Mouse (Mus musculus): Measurements from ENCODE around the gene Upb1.

Upb1 gene

DNA sequence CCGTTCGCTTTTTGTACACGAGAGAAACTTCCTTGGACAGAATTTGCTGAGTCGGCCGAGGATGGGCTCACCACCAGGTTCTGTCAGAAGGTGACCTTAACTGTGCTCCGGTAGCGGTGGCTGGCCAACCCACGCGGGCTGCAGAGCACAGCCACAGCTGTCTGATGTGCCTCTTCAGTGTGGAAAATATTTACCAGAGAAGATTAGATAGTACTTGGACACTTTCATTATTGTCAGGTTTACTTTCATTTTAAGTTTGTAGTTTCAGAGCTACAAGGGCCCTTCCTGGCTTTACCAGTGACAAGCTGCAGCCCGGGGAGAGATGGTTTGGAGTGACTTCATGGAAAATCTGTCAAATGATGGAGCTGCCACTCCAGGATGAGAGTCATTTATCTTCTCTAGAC lies 23.6 kb downstream of the Upb1 start:
- no peak for DNase-seq (ENCODE audit: low spot score in 2 of 2)

DNA sequence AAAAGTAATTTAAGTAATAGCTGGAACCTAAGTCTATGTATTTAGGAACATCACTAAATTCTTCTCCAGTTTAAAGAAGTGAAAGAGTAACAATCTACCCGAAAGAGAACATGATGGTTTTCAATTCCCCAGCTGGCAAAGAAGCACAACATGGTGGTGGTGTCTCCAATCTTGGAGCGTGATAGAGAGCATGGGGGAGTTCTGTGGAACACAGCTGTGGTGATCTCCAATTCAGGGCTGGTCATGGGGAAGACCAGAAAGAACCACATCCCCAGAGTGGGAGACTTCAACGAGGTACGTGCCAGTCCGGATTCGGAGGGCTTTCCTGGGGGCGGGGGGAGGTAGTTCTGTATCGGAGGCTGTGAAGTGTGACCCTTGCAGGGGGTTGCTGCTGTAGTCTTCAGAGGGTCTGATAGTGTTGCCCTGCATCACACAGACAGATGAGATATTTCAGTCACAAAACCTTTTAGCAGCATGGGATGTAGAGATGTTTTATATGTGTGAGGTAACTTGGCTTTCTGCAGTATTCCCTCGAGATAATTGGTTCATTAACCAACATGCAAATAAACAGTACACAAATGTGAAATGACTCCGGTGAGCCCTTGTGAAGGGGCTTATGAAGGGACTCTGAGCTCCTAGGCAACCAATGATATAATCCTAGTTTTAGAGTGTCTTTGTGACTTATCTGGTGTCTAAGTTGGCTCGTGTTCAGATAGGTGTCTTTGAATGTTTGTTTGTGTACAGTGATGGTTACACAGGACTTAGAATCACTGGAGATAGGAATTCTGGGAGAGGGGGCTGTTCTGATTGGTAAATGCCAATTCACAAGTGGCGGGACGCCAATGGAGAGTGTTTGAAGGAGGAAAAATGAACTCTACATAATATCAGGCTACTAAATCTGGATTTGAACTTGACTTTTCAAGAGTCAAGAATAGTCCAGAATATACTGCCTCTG lies 27.4 kb downstream of the Upb1 start:
- no peak for DNase-seq (ENCODE audit: low spot score in 2 of 2)

DNA sequence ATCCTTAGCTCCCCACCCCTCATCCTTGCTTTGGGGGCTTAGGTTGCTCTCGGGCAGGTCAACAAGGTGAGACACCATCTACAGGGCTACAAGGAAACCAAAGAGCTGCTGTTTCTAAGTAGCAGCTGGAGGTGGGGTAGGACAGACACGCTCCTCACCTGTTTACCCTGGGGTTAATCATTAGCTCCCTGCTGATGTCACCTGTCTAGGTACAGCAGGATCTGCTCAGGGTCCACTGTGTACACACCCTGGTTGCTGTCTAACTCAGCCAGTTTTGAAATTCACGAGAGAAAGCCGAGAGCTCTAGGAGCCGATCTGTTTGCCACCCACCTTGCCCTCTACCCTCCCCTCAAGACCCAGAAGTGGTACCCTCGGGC lies 28.1 kb downstream of the Upb1 start:
- DNase-seq (ENCODE audit: low spot score in 2 of 2): no peak

DNA sequence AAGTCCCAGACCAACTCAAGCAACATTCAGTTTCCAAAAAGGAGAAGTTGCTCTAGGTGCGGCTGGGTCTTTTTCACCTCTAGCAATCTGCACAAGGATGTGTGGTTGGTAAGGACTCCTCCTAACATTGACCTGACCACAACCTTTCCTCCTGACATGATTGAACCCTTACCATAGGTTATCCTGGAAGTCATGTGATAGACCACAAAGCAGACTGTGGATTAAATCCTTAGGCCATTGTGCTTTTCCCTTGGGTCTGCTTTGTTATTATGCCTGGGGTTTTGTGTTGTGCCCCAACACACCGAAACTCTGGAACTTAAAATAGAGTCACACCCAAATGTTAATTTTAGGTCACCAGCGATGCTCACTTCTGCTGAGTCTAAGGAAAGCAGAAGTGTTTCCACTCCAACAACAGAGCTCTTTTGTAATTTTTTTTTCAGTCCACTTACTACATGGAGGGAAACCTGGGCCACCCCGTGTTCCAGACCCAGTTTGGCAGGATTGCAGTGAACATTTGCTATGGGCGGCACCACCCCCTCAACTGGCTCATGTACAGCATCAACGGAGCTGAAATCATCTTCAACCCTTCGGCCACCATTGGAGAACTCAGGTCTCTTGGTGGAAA lies 28.7 kb downstream of the Upb1 start:
- no peak for DNase-seq (ENCODE audit: low spot score in 2 of 2)

DNA sequence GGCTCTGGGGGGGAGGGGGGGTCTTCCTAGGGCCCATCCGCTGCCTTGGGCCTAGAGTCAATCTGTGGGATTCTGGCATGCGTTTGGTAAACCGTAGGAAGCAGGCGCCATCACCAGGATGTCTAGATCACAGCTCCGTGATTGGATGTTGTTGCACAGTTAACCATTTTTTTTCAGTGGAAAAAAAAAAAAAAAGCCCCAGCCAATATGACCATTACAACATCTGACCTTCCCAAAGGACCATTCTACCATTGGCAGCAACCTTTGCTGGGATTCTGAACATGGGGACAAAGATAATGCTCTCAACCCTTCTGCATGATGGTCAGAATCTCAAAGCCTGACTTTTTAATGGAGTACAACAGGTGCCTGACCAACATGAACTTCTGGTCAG lies 29.2 kb downstream of the Upb1 start:
- no peak for DNase-seq (ENCODE audit: low spot score in 2 of 2)

DNA sequence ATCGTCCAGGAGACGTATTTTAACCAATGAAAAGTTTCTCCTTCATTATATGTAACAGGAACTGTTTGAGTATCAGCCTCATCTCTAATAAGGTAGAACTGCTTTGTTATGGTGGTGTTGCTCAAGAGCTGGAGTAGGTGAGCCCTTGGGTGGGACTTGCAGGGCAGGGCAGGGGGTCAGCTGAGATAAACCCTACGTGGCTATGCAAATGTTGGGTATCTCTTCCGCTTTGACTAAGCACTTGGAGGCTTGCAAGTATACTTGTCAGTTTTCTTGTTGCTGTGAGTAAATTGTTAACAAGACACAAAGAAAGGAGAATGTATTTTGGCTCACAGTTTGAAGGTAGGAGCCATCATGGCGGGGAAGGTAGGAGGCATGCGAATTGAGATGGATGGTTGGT lies 29.7 kb downstream of the Upb1 start:
- no peak for DNase-seq (ENCODE audit: low spot score in 2 of 2)

DNA sequence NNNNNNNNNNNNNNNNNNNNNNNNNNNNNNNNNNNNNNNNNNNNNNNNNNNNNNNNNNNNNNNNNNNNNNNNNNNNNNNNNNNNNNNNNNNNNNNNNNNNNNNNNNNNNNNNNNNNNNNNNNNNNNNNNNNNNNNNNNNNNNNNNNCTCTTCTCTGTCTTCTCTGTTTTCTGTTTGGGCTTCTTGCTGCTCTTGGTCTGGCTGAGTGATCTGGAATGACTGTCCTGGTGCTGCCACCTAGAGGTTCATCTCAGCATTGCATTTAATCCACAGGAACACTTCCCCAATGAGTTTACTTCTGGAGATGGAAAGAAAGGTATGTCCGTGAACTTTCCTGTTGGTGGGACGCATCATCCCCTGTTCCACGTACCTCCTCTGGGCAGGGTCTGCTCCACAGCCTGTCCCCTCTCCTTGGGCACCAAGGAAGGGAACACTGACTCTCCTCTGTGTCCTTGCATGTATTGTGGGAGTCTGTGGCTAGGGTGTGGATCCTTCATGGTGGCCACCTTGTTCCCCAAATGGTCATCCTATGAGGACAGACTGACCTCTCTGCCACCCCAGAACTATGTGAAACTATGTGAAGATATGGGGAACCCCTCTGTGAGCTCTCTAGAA lies 35.8 kb downstream of the Upb1 start:
- DNase-seq (ENCODE audit: low spot score in 2 of 2): peak; percentile 69 to 83

DNA sequence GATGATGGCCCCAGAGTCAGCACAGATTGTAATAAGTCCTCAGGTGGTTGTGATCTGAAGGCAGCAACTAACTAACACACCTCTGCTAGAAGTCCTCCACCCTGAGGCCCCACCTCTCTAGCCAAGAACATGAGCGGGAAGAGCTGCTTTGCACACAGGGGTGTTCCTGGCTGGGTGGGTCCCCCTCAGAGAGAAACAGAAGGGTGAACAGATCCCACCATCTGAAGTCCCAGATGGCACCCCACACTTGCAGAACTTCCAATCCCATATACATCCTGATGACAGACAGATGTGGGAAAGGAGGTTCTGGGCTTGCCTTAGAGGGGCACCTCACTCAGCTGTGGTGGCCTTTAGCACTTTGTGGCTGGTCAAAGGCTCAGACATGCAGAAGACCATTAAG lies 36.4 kb downstream of the Upb1 start:
- DNase-seq (ENCODE audit: low spot score in 2 of 2): no peak

DNA sequence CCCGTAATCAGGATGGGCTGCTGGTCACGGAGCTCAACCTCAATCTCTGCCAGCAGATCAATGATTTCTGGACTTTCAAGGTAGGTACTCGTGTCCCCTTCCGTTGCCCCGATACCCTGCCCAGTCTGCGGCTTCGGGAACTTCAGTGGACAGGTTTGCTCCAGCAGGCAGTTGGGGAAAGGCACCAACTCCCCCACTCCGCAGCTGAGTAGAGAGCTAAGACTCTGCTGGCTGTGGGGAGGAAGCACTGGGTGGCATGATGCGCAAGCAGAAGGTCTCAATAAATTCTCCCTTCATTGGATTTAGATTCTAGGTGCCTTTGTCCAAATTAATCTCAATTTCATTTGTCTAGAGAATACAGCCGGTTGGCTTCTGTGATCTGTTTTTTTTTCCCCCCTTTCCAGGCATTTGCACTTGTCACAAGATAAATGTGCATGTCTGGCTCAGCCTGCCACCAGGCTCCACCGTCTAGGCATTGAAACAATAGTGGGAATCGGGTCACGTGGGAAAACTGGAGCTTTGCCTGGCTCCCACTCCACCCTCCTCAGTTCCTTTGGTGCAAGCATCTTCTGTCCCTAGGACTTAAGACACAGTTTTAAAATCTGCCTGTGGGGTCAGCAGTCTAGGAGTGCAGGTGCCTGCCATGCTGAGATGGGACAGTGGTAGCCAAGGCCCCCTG lies 37.4 kb downstream of the Upb1 start:
- DNase-seq (ENCODE audit: low spot score in 2 of 2): no peak

DNA sequence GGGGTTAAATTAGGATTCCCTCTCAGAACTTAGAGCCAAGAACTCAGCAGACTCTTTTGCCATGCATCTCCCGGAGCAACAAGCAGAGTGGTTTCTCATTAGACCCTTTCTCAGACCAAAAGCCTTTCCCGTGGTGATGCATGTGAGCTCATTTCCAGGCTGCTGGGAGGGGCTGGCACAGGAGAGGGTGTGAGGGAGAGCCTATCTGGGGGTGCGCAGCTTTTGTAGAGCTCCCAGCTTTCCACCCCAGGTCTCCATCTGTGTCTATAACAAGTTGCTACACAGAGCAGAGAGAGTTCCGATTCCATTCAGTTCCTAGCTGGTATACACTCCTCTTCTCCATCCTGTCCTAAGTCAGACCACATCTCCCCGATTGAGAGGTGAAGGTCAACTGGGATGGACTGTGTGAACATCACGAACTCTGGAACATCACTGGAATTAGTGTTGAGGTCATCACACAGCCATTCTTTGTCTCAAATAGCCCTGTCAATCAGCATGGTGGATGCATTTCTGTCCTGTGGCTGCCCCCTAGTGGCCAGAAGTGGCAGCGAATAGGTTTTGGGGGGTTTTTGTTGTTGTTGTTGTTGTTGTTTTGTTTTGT lies 38.4 kb downstream of the Upb1 start:
- peak in 1 of 2 experiments; percentile 60 for DNase-seq (ENCODE audit: low spot score in 2 of 2)

DNA sequence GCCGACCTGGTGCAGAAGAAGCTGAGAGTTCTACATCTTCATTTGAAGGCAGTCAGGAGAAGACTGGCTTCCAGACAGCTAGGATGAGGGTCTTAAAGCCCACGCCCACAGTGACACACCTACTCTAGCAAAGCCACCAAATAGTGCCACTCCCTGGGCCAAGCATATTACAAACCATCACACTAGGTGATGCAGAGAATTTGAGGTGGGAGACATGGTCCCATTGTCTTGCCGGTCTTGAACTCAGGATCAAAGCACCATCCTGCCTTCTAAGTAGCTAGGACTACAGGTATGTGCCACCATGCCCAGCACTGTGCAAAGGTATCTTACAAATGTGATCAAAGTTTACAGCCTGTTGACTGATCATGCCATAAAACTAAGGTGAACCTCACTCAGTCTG lies 39.8 kb downstream of the Upb1 start:
- DNase-seq (ENCODE audit: low spot score in 2 of 2): no peak

DNA sequence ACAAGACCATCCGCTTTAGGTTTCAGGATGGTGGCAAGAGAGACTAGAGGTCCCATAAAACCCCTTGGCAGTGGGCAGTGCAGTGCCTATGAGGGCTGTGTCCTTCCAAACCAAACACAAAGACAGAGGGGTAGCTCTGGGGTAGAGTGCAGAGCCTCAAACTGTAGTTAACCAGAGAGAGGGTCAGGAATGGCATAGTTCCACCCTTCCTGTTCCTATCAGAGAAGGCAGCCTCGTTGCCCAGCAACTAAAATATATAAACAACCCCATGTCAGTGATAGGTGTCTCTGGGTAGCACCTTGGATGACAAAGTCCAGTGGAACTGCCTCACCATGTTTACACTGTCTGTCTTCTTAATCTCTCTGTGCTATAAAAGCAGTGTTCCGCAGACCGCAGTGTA lies 40.9 kb downstream of the Upb1 start:
- peak in 1 of 2 experiments; percentile 3 for DNase-seq (ENCODE audit: low spot score in 2 of 2)

DNA sequence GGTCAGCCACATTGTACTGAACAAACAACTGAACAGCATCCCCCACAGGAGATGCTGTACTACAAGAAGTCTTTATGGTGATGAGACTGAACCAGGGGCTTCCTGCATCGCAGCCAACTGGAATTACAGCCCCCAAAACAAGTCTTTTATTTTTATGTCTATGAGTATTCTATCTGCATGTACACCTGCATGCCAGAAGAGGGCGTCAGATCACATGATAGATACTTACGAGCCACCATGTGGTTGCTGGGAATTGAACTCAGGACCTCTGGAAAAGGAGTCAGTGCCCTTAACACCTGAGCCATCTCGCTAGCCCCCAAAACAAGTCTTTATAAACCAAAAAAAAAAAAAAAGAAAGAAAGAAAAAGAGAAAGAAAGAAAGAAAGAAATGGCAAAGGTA lies 42.1 kb downstream of the Upb1 start:
- no peak for DNase-seq (ENCODE audit: low spot score in 2 of 2)

DNA sequence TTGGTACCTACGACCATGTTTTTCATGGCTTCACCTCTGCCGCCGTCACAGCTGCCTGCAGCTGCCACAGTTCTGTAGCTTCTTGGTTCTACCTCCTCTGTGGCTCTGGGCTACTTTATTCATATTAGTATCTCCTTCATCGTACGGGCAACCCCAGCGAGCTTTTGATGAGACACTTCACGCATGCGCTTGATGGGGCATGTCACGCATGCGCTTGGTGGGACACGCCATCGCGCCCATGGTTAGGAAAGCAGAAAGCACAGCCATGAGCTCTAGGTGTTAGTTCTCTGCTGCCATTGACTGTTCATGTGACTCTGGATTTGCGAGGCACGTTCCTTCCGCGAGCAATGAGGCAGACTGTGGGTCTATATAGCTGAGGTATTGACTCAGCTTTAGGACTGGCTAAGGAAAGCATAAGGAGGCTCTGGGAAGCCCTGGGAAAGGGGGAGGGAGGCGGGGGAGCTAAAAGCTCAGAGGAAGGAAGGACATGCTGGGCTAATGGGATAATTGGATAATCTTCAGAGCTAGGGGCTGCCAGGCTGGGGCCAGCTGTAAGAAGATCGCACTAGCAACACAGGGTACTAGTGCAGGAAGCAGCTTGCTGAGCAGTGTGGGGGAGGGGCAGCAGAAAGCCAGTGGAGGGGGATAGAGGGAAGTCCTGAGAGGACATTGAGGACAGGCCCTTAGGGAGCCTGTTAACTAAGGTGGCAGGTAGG lies 43.4 kb downstream of the Upb1 start:
- DNase-seq (ENCODE audit: low spot score in 2 of 2): peak in 1 of 2 experiments; percentile 52

DNA sequence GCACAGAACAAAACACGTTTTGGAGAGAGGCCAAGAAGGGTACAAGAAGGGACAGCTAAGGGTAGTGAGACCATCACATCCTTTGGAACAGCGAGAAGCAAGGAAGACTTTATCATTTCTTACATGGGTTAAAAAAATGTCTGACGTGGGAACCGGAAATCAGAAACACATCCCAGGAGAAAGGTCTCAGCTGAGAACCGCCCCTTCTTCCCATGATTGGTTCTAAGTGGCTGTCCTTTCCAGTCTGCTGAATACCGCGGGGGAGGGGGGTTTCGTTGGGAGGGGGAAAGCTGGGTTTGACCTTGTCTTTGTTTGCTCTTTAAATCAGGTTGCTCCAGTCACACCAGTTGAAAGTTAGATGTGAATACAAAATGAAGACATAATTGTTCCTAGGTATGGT lies 44.1 kb downstream of the Upb1 start:
- DNase-seq (ENCODE audit: low spot score in 2 of 2): no peak

DNA sequence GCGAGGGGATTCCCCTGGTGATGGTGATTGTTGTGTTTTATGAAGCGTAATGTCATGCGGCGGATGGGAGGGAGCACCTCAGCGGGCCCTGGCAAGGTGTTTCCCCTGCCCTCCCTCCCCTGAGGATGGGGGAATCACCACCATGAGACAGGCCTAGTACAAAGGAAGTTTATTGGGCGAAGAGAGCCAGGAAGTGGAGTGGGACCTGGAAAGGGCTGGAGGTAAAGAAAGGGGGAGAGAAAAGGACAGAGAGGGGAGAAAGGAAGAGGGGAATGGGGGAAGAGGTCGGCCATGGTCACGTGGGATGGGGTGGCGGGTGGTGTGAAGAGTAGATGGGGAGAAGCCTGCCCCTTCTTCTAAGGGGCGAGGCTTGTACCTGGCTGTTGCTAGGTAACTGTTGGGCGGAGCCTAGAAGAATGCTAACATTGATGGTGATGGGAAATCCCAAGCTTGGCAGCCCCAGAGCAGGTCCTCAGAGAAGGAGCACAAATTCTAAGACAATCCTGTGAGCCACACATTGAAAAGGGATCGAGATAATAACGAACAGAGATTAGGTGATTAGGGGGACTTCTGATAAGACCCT lies 45.7 kb downstream of the Upb1 start:
- peak in 1 of 2 experiments; percentile 57 for DNase-seq (ENCODE audit: low spot score in 2 of 2)

DNA sequence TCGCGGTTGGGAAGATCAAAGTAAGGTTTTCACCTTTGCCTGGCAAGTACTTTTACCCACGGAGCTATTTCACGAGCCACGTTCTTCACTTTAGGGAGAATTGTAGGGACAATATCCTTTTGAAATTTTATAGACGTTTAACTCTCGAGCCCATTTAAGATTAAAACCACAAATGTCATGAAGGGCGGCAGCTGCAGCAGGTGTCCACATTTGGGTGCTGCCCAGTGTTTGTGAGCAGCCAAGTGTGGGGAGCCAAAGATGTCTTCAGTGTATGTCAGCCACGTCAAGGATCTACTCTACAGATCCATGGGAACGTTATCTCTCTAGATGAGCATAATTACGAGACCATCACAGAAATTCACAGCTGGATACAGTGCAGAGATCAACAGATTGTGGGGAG lies 46.6 kb downstream of the Upb1 start:
- no peak for DNase-seq (ENCODE audit: low spot score in 2 of 2)

DNA sequence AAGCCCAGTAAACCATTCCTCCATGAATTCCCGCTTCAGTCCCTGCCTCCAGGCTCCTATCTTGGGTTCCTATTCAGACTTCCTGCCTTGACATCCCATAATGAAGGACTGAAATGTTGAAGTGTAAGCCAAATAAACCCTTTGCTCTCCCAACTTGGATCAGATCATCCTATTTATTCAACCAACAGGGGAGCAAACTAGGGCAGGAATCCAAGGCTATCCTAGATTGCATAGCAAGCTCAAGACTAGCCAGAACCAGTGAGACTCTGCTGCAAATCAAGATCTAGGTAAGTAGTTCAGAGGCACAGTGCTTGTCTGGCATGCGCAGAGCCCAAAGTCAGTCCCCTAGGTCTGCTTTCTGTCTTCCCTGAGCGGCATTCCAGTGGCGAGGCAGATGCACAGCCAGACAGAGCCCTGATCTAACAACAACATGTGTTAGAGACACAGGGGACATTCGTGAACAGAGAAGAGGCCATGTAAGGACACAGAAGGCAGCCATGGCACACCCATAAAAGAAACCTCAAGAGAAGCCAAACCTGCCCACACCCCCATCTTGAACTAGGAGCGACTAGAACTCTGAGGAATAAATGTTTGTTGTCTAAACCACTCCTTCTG lies 48.0 kb downstream of the Upb1 start:
- no peak for DNase-seq (ENCODE audit: low spot score in 2 of 2)

DNA sequence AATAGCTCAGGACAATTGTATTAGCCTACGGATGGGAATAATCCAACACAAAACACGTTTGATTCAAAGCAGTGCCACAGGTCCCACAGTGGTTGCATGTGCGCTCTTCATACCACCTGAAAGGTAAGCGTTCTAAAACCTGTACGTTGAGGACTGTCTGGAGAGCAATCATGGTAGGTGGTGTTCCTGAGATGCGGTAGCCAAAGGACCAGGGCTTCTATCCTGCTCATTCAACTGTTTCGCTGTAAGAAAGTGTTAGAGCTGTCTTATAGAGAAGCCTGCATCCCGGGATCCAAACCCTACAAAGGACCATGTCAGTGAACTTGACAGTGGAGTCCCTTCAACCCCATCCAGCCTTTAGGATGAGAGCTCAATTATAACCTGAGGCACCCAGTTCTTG lies 49.4 kb downstream of the Upb1 start:
- DNase-seq (ENCODE audit: low spot score in 2 of 2): no peak

DNA sequence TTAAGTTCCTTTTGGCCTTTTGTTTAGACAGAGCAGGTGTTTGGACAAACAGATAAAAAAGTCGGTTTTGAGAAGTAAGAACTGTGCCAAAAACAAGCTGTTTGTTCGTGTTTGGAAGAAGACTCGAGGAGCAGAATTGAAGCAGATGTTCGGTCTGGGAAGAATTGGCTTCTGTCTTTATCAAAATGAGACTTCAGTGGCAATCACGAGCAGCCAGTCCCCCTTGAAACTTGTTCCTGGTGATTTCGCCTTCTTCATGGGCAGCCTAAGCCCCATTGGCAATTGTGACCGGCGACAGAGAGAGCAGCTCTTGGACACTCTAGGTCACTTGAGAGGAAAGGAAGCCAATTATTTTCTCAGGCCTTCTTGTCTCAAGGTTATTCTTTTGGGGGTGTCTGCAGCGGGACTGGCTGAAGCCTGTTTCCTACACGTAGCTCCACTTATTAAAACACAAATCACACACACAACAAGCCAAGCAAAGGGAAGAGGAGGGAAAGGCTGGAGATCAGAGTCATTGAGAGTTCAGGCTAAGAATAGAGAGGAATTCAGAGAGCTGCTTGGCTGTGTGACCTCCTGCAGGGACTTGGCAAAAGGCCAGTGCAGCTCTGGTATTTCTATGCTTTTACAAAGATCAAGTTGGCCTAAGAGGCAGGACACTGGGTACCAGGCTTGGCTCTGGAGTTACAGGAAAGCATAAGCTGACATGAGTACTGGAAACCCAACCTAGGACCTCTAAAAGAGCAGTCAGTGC lies 50.3 kb downstream of the Upb1 start:
- DNase-seq (ENCODE audit: low spot score in 2 of 2): no peak

Data from spleen, postnatal 10 days (tissue).